ENCODE assay signal across 8 mouse cellular contexts in genomic region chr2:94122182-94123041, GRCm38 (mm10). TPM values are rescaled to one million over a fixed set of nuclear protein-coding genes. Genes with fewer than 3 reads are reported as not detected.
DNase-seq lines count a peak whose midpoint lies in the region; ATAC-seq and TF ChIP-seq lines count a peak whose summit lies in the region.

No protein-coding gene starts in this region.

- H3K36me3 ChIP-seq in lung, embryonic 15.5 days = no peaks in the 10 kb centered on the region
- H3K36me3 ChIP-seq in forebrain, embryonic 11.5 days (ENCODE audit: control insufficient read depth, insufficient read depth, low read length) = no peaks in the 10 kb centered on the region
- no peaks in the 10 kb centered on the region for H3K36me3 ChIP-seq in hindbrain, postnatal 0 days (ENCODE audit: insufficient read depth, low read length)
- H3K36me3 ChIP-seq in midbrain, embryonic 15.5 days (replicated peaks) = no peaks in the 10 kb centered on the region

- TF ChIP-seq CTCF in hindbrain, postnatal 0 days (IDR thresholded peaks at IDR 0.05; ENCODE audit: low read depth) = no peak
- TF ChIP-seq CTCF in lung, adult 2 months (IDR thresholded peaks at IDR 0.05; ENCODE audit: insufficient read depth, low read length) = no peak

- no peak overlapping the region for H3K4me3 ChIP-seq in lung, embryonic 15.5 days
- no peak overlapping the region for H3K4me3 ChIP-seq in forebrain, embryonic 11.5 days (ENCODE audit: low read depth, low read length)
- H3K4me3 ChIP-seq in hindbrain, postnatal 0 days (ENCODE audit: low read length) = no peak overlapping the region
- no peak overlapping the region for H3K4me3 ChIP-seq in midbrain, embryonic 15.5 days
- no peak overlapping the region for H3K4me3 ChIP-seq in lung, adult 2 months (replicated peaks; ENCODE audit: extremely low read depth, low read depth, low read length)

- no peaks in the 10 kb centered on the region for H3K9me3 ChIP-seq in lung, embryonic 15.5 days
- H3K9me3 ChIP-seq in forebrain, embryonic 11.5 days (ENCODE audit: control insufficient read depth, low read length) = no peaks in the 10 kb centered on the region
- no peaks in the 10 kb centered on the region for H3K9me3 ChIP-seq in hindbrain, postnatal 0 days (ENCODE audit: low read length)
- H3K9me3 ChIP-seq in midbrain, embryonic 15.5 days = no peaks in the 10 kb centered on the region

- H3K4me1 ChIP-seq in lung, embryonic 15.5 days = peaks cover 13% of the 10 kb centered on the region
- H3K4me1 ChIP-seq in forebrain, embryonic 11.5 days (replicated peaks; ENCODE audit: control insufficient read depth, insufficient read depth, low read length) = peaks cover 11% of the 10 kb centered on the region; the same call in 1 of the 2 replicates
- peaks cover 17% of the 10 kb centered on the region for H3K4me1 ChIP-seq in hindbrain, postnatal 0 days (ENCODE audit: insufficient read depth, low read length)
- peaks cover 21% of the 10 kb centered on the region for H3K4me1 ChIP-seq in midbrain, embryonic 15.5 days
- peaks cover 8% of the 10 kb centered on the region for H3K4me1 ChIP-seq in lung, adult 2 months (ENCODE audit: control insufficient read depth, insufficient read depth, low read length)

- no peak for TF ChIP-seq POLR2A in lung, adult 2 months (IDR thresholded peaks at IDR 0.05; ENCODE audit: borderline replicate concordance, extremely low read depth, low read depth, low read length)

- no peak for DNase-seq in lung, postnatal 4 days
- no peak for DNase-seq in forebrain, embryonic 11.5 days (ENCODE audit: low spot score)
- peak; percentile 67 for DNase-seq in hindbrain, postnatal 0 days (ENCODE audit: low spot score)
- DNase-seq in urinary bladder, postnatal 14 days (ENCODE audit: low spot score) = no peak
- DNase-seq in lung, adult 2 months = no peak

- no peak for ATAC-seq in lung, embryonic 15.5 days (ENCODE audit: borderline replicate concordance, extremely low read depth, low FRiP score, low TSS enrichment)
- peak; percentile 80 for ATAC-seq in forebrain, embryonic 11.5 days (replicated peaks; ENCODE audit: low FRiP score)
- peak; percentile 74 for ATAC-seq in hindbrain, postnatal 0 days
- peak; percentile 86 for ATAC-seq in midbrain, embryonic 15.5 days (replicated peaks)
- ATAC-seq in inflammation-experienced regulatory T-cells, adult 6 months = no peak

- H3K27ac ChIP-seq in lung, embryonic 15.5 days = peak overlapping the region; percentile 54
- peak overlapping the region; percentile 72 for H3K27ac ChIP-seq in forebrain, embryonic 11.5 days (ENCODE audit: low read depth, low read length)
- peak overlapping the region; percentile 77 for H3K27ac ChIP-seq in hindbrain, postnatal 0 days
- H3K27ac ChIP-seq in midbrain, embryonic 15.5 days = peak overlapping the region; percentile 81

- WGBS in lung, embryonic 15.5 days = 27% methylated on average over 7 of the region's 7 CpGs
- 54% methylated on average over 7 of the region's 7 CpGs for WGBS in forebrain, embryonic 11.5 days
- 23% methylated on average over 7 of the region's 7 CpGs for WGBS in hindbrain, postnatal 0 days
- 21% methylated on average over 7 of the region's 7 CpGs for WGBS in midbrain, embryonic 15.5 days
- WGBS in lung, adult 2 months = 31% methylated on average over 7 of the region's 7 CpGs

- no peaks in the 10 kb centered on the region for H3K27me3 ChIP-seq in lung, embryonic 15.5 days
- H3K27me3 ChIP-seq in forebrain, embryonic 11.5 days (ENCODE audit: control insufficient read depth, insufficient read depth, low read length) = no peaks in the 10 kb centered on the region
- no peaks in the 10 kb centered on the region for H3K27me3 ChIP-seq in hindbrain, postnatal 0 days (ENCODE audit: insufficient read depth, low read length)
- H3K27me3 ChIP-seq in midbrain, embryonic 15.5 days (replicated peaks) = no peaks in the 10 kb centered on the region

- no peak overlapping the region for H3K9ac ChIP-seq in lung, embryonic 15.5 days
- H3K9ac ChIP-seq in forebrain, embryonic 11.5 days (ENCODE audit: low read length) = peak overlapping the region; percentile 41
- 0 out of 2 replicates have a peak overlapping the region, but pooled peaks have one; percentile 31 for H3K9ac ChIP-seq in hindbrain, postnatal 0 days (replicated peaks; ENCODE audit: low read length)
- H3K9ac ChIP-seq in midbrain, embryonic 15.5 days = 0 out of 2 replicates have a peak overlapping the region, but pooled peaks have one; percentile 7

- no peak overlapping the region for H3K4me2 ChIP-seq in lung, embryonic 15.5 days
- no peak overlapping the region for H3K4me2 ChIP-seq in forebrain, embryonic 11.5 days (ENCODE audit: low read depth, low read length, severe bottlenecking)
- H3K4me2 ChIP-seq in hindbrain, postnatal 0 days (ENCODE audit: low read depth, low read length) = peak overlapping the region; percentile 32
- H3K4me2 ChIP-seq in midbrain, embryonic 15.5 days = peak overlapping the region; percentile 27

RNA-seq across cellular contexts. Expression of gene Hsd17b12, which starts 35.4 kb away (rescaled TPM):
- 126 and 129 TPM in 2 replicates for polyA plus RNA-seq in lung, embryonic 15.5 days (2015; fragmentation: Nextera tagmentation; extraction: Ambion mirVana)
- polyA plus RNA-seq in forebrain, embryonic 11.5 days (2014; fragmentation: Nextera tagmentation; extraction: Ambion mirVana) = 117 and 128 TPM in 2 replicates
- 50.9 and 55.5 TPM in 2 replicates for total RNA-seq in hindbrain, postnatal 0 days (2014; rRNA removed)
- 154 and 162 TPM in 2 replicates for polyA plus RNA-seq in hindbrain, postnatal 0 days (2015; fragmentation: Nextera tagmentation; extraction: Ambion mirVana)
- polyA plus RNA-seq in midbrain, embryonic 15.5 days (2015; fragmentation: Nextera tagmentation; extraction: Ambion mirVana) = 132 and 135 TPM in 2 replicates
- 10 to 100 TPM; 66.8 to 83.9 (median 72.2) TPM for polyA plus RNA-seq in inflammation-experienced regulatory T-cells, adult 6 months (2017; shearing (Covaris generic))
- 21.1 and 27.4 TPM in 2 replicates for polyA plus RNA-seq in lung, adult 2 months (2012; rRNA removed)

Comparison
In these comparisons a context has a peak if more than half of its experiments do, and no peak if none do; other contexts are left out.
1. ATAC-seq: peak in forebrain, embryonic 11.5 days (single experiment), hindbrain, postnatal 0 days (single experiment) and midbrain, embryonic 15.5 days (single experiment); none in lung, embryonic 15.5 days (single experiment) and inflammation-experienced regulatory T-cells, adult 6 months (single experiment).
2. H3K4me2 ChIP-seq: peak in hindbrain, postnatal 0 days (single experiment) and midbrain, embryonic 15.5 days (single experiment); none in lung, embryonic 15.5 days (single experiment) and forebrain, embryonic 11.5 days (single experiment).
3. Peak in every context shown above with its lines, with median percentiles within 50 percentile points of each other: H3K27ac ChIP-seq.